Mouse (Mus musculus): ENCODE measurements around the gene Pgm1. TPM values are rescaled to one million over a fixed set of nuclear protein-coding genes. Genes with fewer than 3 reads are reported as not detected.
A peak's percentile ranks its signal among the peaks of the same experiment; 100 is the strongest.

Gene Pgm1
- total RNA-seq (2014; fragmentation: Nextera tagmentation) (44.8 and 47.2 TPM in 2 replicates), total RNA-seq (2017) (102 and 113 TPM in 2 replicates), polyA plus RNA-seq (2012) (57.4 and 66.8 TPM in 2 replicates)

- ATAC-seq (ENCODE audit: extremely low read depth, insufficient number of reproducible peaks, low FRiP score, poor library complexity, severe bottlenecking) (peak; percentile 70), DNase-seq (ENCODE audit: low spot score) (peak; percentile 61)
- Histone ChIP-seq H3K4me1 (ENCODE audit: insufficient read depth, low read depth, low read length) (peaks cover 75% of the 10 kb centered on the region), H3K9me3 (replicated peaks) (no peaks in the 10 kb centered on the region), H3K4me3 (ENCODE audit: low read depth, low read length) (peak within 1 kb of the TSS; percentile 89), H3K36me3 (replicated peaks) (peaks cover 30% of the 10 kb centered on the region), H3K27me3 (ENCODE audit: insufficient read depth, low read length) (no peaks in the 10 kb centered on the region)
- TF ChIP-seq POLR2AphosphoS5 (IDR thresholded peaks at IDR 0.05; ENCODE audit: insufficient replicate concordance, low read depth, low read length) (no peak), GATA1 (IDR thresholded peaks at IDR 0.05; ENCODE audit: borderline replicate concordance, low read length) (no peak), CTCF (IDR thresholded peaks at IDR 0.05; ENCODE audit: low read depth, low read length) (no peak), TAL1 (conservative IDR thresholded peaks at IDR 0.05; ENCODE audit: low read depth, low read length) (no peak), GATA2 (IDR thresholded peaks at IDR 0.05; ENCODE audit: borderline replicate concordance, low read depth, low read length) (no peak)
Observed at GRCm38 (mm10) chr4:99929149-99929612, at the start of gene Pgm1. Pgm1 (plus strand) TSS chr4:99929414.

GRCm38 (mm10) chr4:99881882-99882281 is 47.3 kb upstream of the Pgm1 start:
- ATAC-seq (ENCODE audit: extremely low read depth, insufficient number of reproducible peaks, low FRiP score, poor library complexity, severe bottlenecking) (no peak), DNase-seq (ENCODE audit: low spot score) (no peak)
- Histone ChIP-seq H3K4me1 (ENCODE audit: insufficient read depth, low read depth, low read length) (no peaks in the 10 kb centered on the region), H3K9me3 (replicated peaks) (no peaks in the 10 kb centered on the region), H3K4me3 (ENCODE audit: low read depth, low read length) (no peak overlapping the region), H3K27me3 (ENCODE audit: insufficient read depth, low read length) (no peaks in the 10 kb centered on the region), H3K36me3 (replicated peaks) (peaks cover 20% of the 10 kb centered on the region)
- no peak for TF ChIP-seq POLR2AphosphoS5 (IDR thresholded peaks at IDR 0.05; ENCODE audit: insufficient replicate concordance, low read depth, low read length)
- TF ChIP-seq TAL1 (conservative IDR thresholded peaks at IDR 0.05; ENCODE audit: low read depth, low read length) = no peak
- no peak for TF ChIP-seq GATA1 (IDR thresholded peaks at IDR 0.05; ENCODE audit: borderline replicate concordance, low read length)
- no peak for TF ChIP-seq GATA2 (IDR thresholded peaks at IDR 0.05; ENCODE audit: borderline replicate concordance, low read depth, low read length)
- TF ChIP-seq CTCF (IDR thresholded peaks at IDR 0.05; ENCODE audit: low read depth, low read length) = no peak

GRCm38 (mm10) chr4:99882405-99882804 is 46.8 kb upstream of the Pgm1 start:
- Histone ChIP-seq H3K9me3 (replicated peaks) (no peaks in the 10 kb centered on the region), H3K36me3 (replicated peaks) (peaks cover 19% of the 10 kb centered on the region), H3K27me3 (ENCODE audit: insufficient read depth, low read length) (no peaks in the 10 kb centered on the region), H3K4me3 (ENCODE audit: low read depth, low read length) (no peak overlapping the region), H3K4me1 (ENCODE audit: insufficient read depth, low read depth, low read length) (no peaks in the 10 kb centered on the region)
- DNase-seq (ENCODE audit: low spot score) (no peak), ATAC-seq (ENCODE audit: extremely low read depth, insufficient number of reproducible peaks, low FRiP score, poor library complexity, severe bottlenecking) (no peak)
- no peak for TF ChIP-seq TAL1 (conservative IDR thresholded peaks at IDR 0.05; ENCODE audit: low read depth, low read length)
- TF ChIP-seq POLR2AphosphoS5 (IDR thresholded peaks at IDR 0.05; ENCODE audit: insufficient replicate concordance, low read depth, low read length) = no peak
- no peak for TF ChIP-seq GATA2 (IDR thresholded peaks at IDR 0.05; ENCODE audit: borderline replicate concordance, low read depth, low read length)
- TF ChIP-seq CTCF (IDR thresholded peaks at IDR 0.05; ENCODE audit: low read depth, low read length) = no peak
- no peak for TF ChIP-seq GATA1 (IDR thresholded peaks at IDR 0.05; ENCODE audit: borderline replicate concordance, low read length)

- H3K27me3 ChIP-seq (ENCODE audit: insufficient read depth, low read length) = no peaks in the 10 kb centered on the region
- no peak for DNase-seq (ENCODE audit: low spot score)
- peaks cover 31% of the 10 kb centered on the region for H3K36me3 ChIP-seq (replicated peaks)
- TF ChIP-seq GATA1 (IDR thresholded peaks at IDR 0.05; ENCODE audit: borderline replicate concordance, low read length) (no peak), TAL1 (conservative IDR thresholded peaks at IDR 0.05; ENCODE audit: low read depth, low read length) (no peak), CTCF (IDR thresholded peaks at IDR 0.05; ENCODE audit: low read depth, low read length) (0 out of 2 replicates have a peak, but pooled peaks have one; percentile 18)
- no peak overlapping the region for H3K4me3 ChIP-seq (ENCODE audit: low read depth, low read length)
- H3K9me3 ChIP-seq (replicated peaks) = no peaks in the 10 kb centered on the region
- ATAC-seq (ENCODE audit: extremely low read depth, insufficient number of reproducible peaks, low FRiP score, poor library complexity, severe bottlenecking) = peak; percentile 54; the same call in 1 of the 2 replicates
- peaks cover 2% of the 10 kb centered on the region; the same call in 1 of the 2 replicates for H3K4me1 ChIP-seq (ENCODE audit: insufficient read depth, low read depth, low read length)
Observed at GRCm38 (mm10) chr4:99913894-99914451, 15.2 kb upstream of the Pgm1 start.

- no peaks in the 10 kb centered on the region for H3K27me3 ChIP-seq (ENCODE audit: insufficient read depth, low read length)
- no peaks in the 10 kb centered on the region for H3K9me3 ChIP-seq (replicated peaks)
- H3K4me3 ChIP-seq (ENCODE audit: low read depth, low read length) = no peak overlapping the region
- no peak for DNase-seq (ENCODE audit: low spot score)
- peak; percentile 35; the same call in 1 of the 2 replicates for ATAC-seq (ENCODE audit: extremely low read depth, insufficient number of reproducible peaks, low FRiP score, poor library complexity, severe bottlenecking)
- H3K36me3 ChIP-seq (replicated peaks) = peaks cover 12% of the 10 kb centered on the region
- H3K4me1 ChIP-seq (ENCODE audit: insufficient read depth, low read depth, low read length) = peaks cover 51% of the 10 kb centered on the region
- TF ChIP-seq TAL1 (conservative IDR thresholded peaks at IDR 0.05; ENCODE audit: low read depth, low read length) (no peak), GATA1 (IDR thresholded peaks at IDR 0.05; ENCODE audit: borderline replicate concordance, low read length) (no peak), CTCF (IDR thresholded peaks at IDR 0.05; ENCODE audit: low read depth, low read length) (no peak), POLR2AphosphoS5 (IDR thresholded peaks at IDR 0.05; ENCODE audit: insufficient replicate concordance, low read depth, low read length) (no peak), GATA2 (IDR thresholded peaks at IDR 0.05; ENCODE audit: borderline replicate concordance, low read depth, low read length) (no peak)
Observed at GRCm38 (mm10) chr4:99926380-99926779, 2.8 kb upstream of the Pgm1 start.

- DNase-seq (ENCODE audit: low spot score) = no peak
- ATAC-seq (ENCODE audit: extremely low read depth, insufficient number of reproducible peaks, low FRiP score, poor library complexity, severe bottlenecking) = no peak
- H3K4me3 ChIP-seq (ENCODE audit: low read depth, low read length) = no peak overlapping the region; the same call in 1 of the 2 replicates
- no peaks in the 10 kb centered on the region for H3K27me3 ChIP-seq (ENCODE audit: insufficient read depth, low read length)
- TF ChIP-seq GATA2 (IDR thresholded peaks at IDR 0.05; ENCODE audit: borderline replicate concordance, low read depth, low read length) (no peak), POLR2AphosphoS5 (IDR thresholded peaks at IDR 0.05; ENCODE audit: insufficient replicate concordance, low read depth, low read length) (no peak), GATA1 (IDR thresholded peaks at IDR 0.05; ENCODE audit: borderline replicate concordance, low read length) (no peak), CTCF (IDR thresholded peaks at IDR 0.05; ENCODE audit: low read depth, low read length) (no peak), TAL1 (conservative IDR thresholded peaks at IDR 0.05; ENCODE audit: low read depth, low read length) (no peak)
- peaks cover 70% of the 10 kb centered on the region for H3K4me1 ChIP-seq (ENCODE audit: insufficient read depth, low read depth, low read length)
- H3K36me3 ChIP-seq (replicated peaks) = peaks cover 24% of the 10 kb centered on the region
- no peaks in the 10 kb centered on the region for H3K9me3 ChIP-seq (replicated peaks)
Observed at GRCm38 (mm10) chr4:99928521-99928920, 693 bp upstream of the Pgm1 start.

Data from G1E (cell line).